Mouse (Mus musculus) layer of hippocampus, postnatal 10 days (tissue): ENCODE data around the gene Smyd3. TPM values are rescaled to one million over a fixed set of nuclear protein-coding genes. Genes with fewer than 3 reads are reported as not detected.
A peak's percentile ranks its signal among the peaks of the same experiment; 100 is the strongest.

ENCODE experiments used
- DNase-seq, 2 experiments: peaks; one replicate each; pipeline ENCODE4 v3.0.0; 2021; ENCODE audit warnings: low spot score in 2 of 2
- total RNA-seq, 2 experiments: library from RNA; stranded (reverse); gene quantifications; 2 replicates each; pipeline ENCODE4 v1.2.3; 2021

Smyd3 gene
- total RNA-seq, 2 experiments from 2014 or later, result 21.8 to 26.0 TPM

GRCm38 (mm10) chr1:179385691-179386090, 132.2 kb downstream of the Smyd3 start:
- no peak for DNase-seq

- no peak for DNase-seq
These were observed 133.5 kb downstream of the Smyd3 start for GRCm38 (mm10) chr1:179384296-179384695.

GRCm38 (mm10) chr1:179378102-179378501, 139.7 kb downstream of the Smyd3 start:
- no peak for DNase-seq

DNA sequence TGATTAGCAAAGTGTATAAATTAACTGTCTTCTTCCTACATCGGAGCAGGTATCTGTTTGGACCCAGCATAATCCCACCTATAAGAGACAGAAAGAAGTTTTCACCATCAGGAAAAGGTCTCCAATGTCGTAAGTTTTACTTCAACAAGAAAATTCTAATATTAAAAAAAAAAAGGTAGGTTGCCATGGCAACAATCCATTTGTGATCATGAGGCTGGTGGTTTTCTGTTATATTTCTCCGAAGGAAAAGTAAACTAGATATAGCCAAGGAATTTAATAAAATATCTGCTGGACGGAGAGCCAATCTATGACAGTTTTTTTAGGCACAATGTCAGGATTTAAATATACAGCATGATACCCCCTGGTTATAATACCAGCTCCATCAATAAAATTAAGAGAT, 142.9 kb downstream of the Smyd3 start:
- no peak for DNase-seq

GRCm38 (mm10) chr1:179373911-179374310, 143.9 kb downstream of the Smyd3 start:
- DNase-seq, result no peak

- no peak for DNase-seq
These were observed 146.7 kb downstream of the Smyd3 start for GRCm38 (mm10) chr1:179371191-179371590.

- no peak for DNase-seq
These were observed 149.3 kb downstream of the Smyd3 start for GRCm38 (mm10) chr1:179368426-179369010.

- no peak for DNase-seq
These were observed 156.1 kb downstream of the Smyd3 start for GRCm38 (mm10) chr1:179361481-179362466.

DNA sequence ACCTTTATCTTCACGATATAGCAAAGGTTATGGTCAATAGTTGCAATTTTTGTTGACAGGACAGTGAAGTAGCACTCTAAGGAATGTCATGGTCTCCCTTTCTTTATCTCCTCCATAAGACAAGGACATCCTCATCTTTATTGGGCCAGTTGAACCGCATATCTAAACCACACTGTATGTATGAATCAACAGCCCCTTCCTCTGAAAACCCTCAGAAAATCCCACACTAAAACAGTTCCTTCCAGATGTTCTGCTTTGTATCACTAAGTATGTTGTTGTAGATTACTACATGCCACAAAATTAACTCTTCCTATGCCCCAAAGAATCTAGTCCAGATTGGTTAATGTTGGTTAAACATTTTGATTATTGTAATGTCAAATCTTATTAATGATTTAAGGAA, 160.7 kb downstream of the Smyd3 start:
- DNase-seq, result no peak

DNA sequence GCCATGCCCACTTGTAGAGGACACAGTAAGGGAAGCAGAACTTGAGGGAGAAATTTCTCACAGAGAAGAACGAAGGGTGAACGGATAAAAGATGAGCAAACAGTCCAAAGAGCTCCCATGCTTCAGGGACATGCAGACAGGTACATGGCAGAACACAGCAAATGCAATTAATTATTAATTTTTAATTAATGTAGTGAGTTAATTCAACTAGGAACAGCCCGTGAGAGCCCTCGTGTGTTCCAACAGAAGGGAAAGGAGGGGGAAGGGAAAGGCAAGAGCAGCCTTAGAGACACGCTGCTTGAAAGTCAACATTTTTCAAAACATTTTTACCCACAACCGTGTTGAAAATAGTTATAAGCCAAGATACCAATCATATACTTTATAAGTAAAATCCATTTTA, 163.6 kb downstream of the Smyd3 start:
- DNase-seq, result no peak

DNA sequence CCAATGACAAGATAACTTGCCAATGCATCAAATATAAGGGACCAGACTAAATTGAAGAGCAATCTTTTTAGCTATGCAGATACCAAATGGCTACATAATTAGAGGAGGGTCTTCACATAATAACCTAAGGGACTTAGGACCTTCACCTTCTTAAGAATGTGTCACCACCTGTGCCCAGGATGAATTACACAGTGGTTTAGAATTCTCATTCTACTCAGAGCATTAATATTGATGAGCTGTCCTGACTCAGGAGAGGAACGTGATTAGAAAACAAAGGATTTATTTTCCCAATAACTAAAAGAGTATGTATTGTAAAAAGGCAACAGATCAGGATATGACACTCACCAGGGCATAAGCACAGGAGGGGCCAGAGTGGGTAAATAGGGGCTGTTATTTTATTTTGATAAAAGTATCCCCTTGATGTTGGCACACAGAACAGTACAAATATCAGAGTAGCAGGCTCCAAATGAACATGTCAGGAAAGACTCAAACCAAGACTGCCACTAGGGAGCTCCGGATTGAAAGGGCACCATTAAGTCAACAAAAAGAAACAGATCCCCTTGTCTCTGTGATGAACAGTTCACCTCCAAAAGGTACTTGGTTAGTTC, 172.4 kb downstream of the Smyd3 start:
- DNase-seq, result no peak

DNA sequence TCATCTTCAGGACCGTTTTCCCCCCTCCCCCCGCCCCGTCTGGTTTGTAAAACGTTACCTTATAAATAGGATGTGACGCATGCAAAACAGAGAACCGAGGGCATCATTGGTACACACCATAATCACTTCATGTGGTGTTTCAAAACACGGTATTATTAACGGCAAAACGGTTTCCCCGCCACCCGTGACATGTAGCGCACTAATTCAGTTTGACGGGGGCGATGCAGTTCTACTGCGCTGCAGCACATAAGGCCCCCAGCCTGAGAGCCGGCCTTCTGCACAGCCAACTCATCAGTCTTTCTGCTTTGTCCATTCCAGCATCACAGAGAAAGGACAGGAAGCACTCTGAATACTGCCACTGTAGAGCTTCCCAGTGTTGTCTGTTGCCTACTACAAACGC, 174.4 kb downstream of the Smyd3 start:
- DNase-seq, result no peak

GRCm38 (mm10) chr1:179341589-179341988, 176.3 kb downstream of the Smyd3 start:
- DNase-seq, result no peak

- DNase-seq, result no peak
These were observed 178.8 kb downstream of the Smyd3 start for GRCm38 (mm10) chr1:179339066-179339465.

- DNase-seq, result no peak
These were observed 180.3 kb downstream of the Smyd3 start for GRCm38 (mm10) chr1:179337529-179337928.

DNA sequence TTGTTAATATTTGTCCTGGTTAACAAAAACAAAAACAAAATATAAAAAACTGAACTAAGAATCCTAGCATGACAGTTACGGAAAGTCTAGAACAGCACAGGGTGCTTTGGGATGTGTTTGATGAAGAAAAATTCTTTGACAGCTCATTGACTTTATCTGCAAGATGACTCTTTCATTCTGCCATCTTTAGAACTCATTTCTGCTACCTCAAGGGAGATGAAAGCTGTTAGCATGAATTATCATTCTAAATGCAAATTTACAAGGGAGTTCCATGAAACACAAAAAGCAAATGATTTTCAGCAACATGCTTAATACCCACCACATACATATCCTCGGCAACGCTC, 190.9 kb downstream of the Smyd3 start:
- no peak for DNase-seq

GRCm38 (mm10) chr1:179326262-179326964, 191.4 kb downstream of the Smyd3 start:
- peak; percentile 38 to 50 for DNase-seq

DNA sequence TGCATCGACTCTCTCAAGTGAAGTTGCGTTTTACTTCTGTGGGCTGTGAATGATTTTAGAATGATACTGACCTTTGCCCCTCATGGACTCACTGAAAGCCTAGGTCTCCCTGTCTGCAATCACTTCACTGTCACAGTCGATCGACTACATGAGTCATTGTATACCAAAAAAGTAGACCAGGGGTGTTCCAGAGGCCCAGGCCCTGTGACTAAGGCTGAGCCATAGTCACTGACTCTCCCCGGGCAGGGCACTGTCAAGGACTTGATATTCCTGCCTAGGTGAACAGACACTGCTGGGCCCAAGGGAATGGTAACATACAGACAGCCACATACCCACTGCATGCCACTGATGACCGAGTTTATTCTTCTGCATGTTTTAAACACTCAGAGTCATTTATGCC, 193.6 kb downstream of the Smyd3 start:
- DNase-seq, result no peak

- no peak for DNase-seq
These were observed 204.2 kb downstream of the Smyd3 start for GRCm38 (mm10) chr1:179313618-179314017.

DNA sequence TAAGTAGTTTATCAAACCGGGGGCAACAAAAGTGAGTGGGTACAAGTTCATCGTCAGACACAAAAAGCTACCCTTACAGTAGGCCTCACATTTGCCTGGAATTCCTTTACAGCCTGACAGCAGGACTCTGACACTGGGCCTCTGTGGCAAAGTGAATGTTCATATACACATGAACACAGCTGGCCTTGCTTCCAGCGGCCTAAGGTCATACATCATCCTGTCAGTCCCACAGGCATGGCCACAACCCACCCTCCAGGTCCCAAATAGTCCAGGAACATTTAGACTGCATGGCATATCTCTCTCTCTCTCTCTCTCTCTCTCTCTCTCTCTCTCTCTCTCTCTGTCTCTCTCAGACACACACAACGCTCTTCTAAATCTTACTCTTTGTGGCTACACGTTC, 208.4 kb downstream of the Smyd3 start:
- DNase-seq, result no peak

DNA sequence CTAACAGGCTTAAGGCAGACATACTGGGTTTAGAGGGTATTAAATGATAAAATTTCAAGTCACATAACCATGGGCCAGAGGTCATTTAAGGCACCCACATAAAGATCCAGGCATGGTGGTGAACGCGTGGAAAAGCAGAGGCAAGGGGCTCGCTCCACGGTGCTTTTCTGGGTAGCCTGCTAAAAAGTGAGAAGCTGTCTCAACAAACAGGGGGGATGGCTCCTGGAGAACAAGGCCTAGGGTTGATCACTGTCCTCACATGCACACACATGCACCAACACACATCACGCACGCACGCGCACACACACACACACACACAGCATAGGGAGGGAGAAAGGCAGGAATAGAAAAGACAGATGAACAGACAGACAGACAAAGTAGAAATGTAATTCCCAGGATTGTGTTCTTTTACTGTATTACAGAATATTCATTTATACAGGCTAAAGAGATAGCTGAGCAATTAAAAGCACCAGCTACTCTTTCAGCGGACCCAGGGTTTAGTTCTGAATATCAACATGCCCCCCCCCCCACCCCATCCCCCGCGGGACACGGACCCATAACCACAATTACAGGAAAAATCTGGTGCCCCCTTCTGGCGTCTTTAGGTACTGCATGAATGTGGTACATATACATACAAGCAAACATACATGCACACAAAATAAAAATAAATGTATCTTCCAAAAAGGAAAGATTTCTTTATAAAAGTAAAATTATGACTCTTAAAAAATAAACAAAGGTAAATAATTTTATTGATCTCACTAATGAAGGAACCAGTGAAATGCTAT, 215.2 kb downstream of the Smyd3 start:
- DNase-seq, result no peak
